Mouse (Mus musculus) forebrain, embryonic 13.5 days (tissue): ENCODE results near the gene S100a1. TPM values are rescaled to one million over a fixed set of nuclear protein-coding genes. Genes with fewer than 3 reads are reported as not detected.

Experiments
- ATAC-seq: fragments of 200-750 bp; cut with Nextera tagmentation; 2 replicates; pipeline ENCODE4 v1.8.0; 2017
- H3K27ac ChIP-seq: fragments of 300-500 bp; sonication (generic); 2 replicates; pipeline ENCODE4 v1.5.1; 2015; ENCODE audit warnings: inconsistent platforms, mild to moderate bottlenecking, moderate library complexity
- H3K27me3 ChIP-seq: fragments of 300-500 bp; sonication (generic); 2 replicates; pipeline ENCODE4 v1.6.1; 2015; ENCODE audit warnings: mild to moderate bottlenecking, inconsistent platforms
- H3K36me3 ChIP-seq: fragments of 300-500 bp; sonication (generic); 2 replicates; pipeline ENCODE4 v1.6.1; 2015; ENCODE audit warnings: mild to moderate bottlenecking, inconsistent platforms; ENCODE audit not compliant: poor library complexity, severe bottlenecking
- H3K4me1 ChIP-seq: fragments of 300-500 bp; sonication (generic); 2 replicates; pipeline ENCODE4 v1.6.1; 2015; ENCODE audit warnings: inconsistent platforms
- H3K4me2 ChIP-seq: fragments of 300-500 bp; sonication (generic); 2 replicates; pipeline ENCODE4 v1.6.1; 2015; ENCODE audit warnings: inconsistent platforms, mild to moderate bottlenecking, moderate library complexity
- H3K4me3 ChIP-seq: fragments of 300-500 bp; sonication (generic); 2 replicates; pipeline ENCODE4 v1.5.1; 2015; ENCODE audit warnings: mild to moderate bottlenecking, inconsistent platforms
- H3K9ac ChIP-seq: fragments of 300-500 bp; sonication (generic); 2 replicates; pipeline ENCODE4 v1.6.1; 2015; ENCODE audit warnings: mild to moderate bottlenecking, inconsistent platforms
- H3K9me3 ChIP-seq: fragments of 300-500 bp; sonication (generic); replicated peaks from 2 replicates; pipeline ENCODE4 v1.6.1; 2016; ENCODE audit warnings: inconsistent platforms
- WGBS: fragments of 180-500 bp; shearing (Covaris S2); methylation state at CpG from one replicate; pipeline ENCODE4 v1.1.7; 2015; 5-methylcytosine and 5-hydroxymethylcytosine counted together
- polyA plus RNA-seq: library from polyadenylated mRNA; unstranded; fragments of >200 nt; fragmentation: Nextera tagmentation; extraction: Ambion mirVana; gene quantifications from 2 replicates; pipeline ENCODE4 v1.2.1, GENCODE M21; 2015

Gene S100a1
- polyA plus RNA-seq, 1 experiment from 2014 or later, result 6.8 TPM

- Histone ChIP-seq H3K4me2 (no peak overlapping the region), H3K27ac (no peak overlapping the region), H3K4me1 (no peaks in the 10 kb centered on the region), H3K9ac (no peak overlapping the region), H3K9me3 (no peaks in the 10 kb centered on the region), H3K27me3 (no peaks in the 10 kb centered on the region), H3K36me3 (no peaks in the 10 kb centered on the region), H3K4me3 (no peak overlapping the region)
- no peak for ATAC-seq
- 90% methylated on average over 7 of the region's 7 CpGs for WGBS
Observed at GRCm38 (mm10) chr3:90527291-90527873, 13.2 kb upstream of the S100a1 start.

DNA sequence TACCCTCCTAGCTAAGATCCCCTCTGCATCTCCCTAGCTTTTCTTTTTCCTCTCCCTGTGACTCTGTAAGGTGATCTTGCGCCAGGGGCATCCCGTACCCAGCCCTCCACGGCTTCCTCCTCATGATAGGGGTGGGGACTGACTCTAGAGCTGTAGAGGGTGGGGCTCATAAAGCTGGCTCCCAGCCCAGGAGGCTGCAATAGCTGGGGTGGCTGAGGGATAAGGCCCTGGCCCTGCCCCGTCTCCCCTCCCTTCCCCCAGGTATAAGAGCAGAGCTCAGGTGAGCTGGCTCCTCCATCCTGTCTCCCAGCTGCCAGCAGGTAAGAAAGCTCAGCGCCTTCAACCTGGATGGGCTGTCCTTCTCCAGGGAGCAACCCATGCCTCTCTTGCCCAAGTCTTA lies 12.4 kb upstream of the S100a1 start, which contains the start of gene S100a14:
Gene S100a14 (plus strand): TSS at position 277 of the 400 bp plus-strand sequence.
- H3K36me3 ChIP-seq, result no peaks in the 10 kb centered on the region
- H3K4me2 ChIP-seq, result no peak within 1 kb of the TSS
- H3K4me3 ChIP-seq, result no peak within 1 kb of the TSS
- no peak for ATAC-seq
- H3K27ac ChIP-seq, result no peak within 1 kb of the TSS
- no peaks in the 10 kb centered on the region for H3K27me3 ChIP-seq
- WGBS, result 80% methylated on average over 5 of the region's 5 CpGs
- no peaks in the 10 kb centered on the region for H3K9me3 ChIP-seq
- no peaks in the 10 kb centered on the region for H3K4me1 ChIP-seq
- no peak within 1 kb of the TSS for H3K9ac ChIP-seq

- ATAC-seq, result no peak
- Histone ChIP-seq H3K4me1 (no peaks in the 10 kb centered on the region), H3K4me2 (no peak overlapping the region), H3K4me3 (no peak overlapping the region), H3K27me3 (no peaks in the 10 kb centered on the region), H3K27ac (no peak overlapping the region), H3K9me3 (no peaks in the 10 kb centered on the region), H3K36me3 (no peaks in the 10 kb centered on the region), H3K9ac (no peak overlapping the region)
- WGBS, result 79% methylated on average over 2 of the region's 2 CpGs
Observed at GRCm38 (mm10) chr3:90526076-90526475, 11.9 kb upstream of the S100a1 start.

GRCm38 (mm10) chr3:90525421-90525820 lies 11.2 kb upstream of the S100a1 start:
- 61% methylated on average over 4 of the region's 4 CpGs for WGBS
- Histone ChIP-seq H3K27me3 (0 out of 2 replicates have a peak, but pooled peaks cover 2% of the 10 kb centered on the region), H3K9me3 (no peaks in the 10 kb centered on the region), H3K4me3 (no peak overlapping the region), H3K4me2 (no peak overlapping the region), H3K9ac (no peak overlapping the region), H3K27ac (no peak overlapping the region), H3K4me1 (no peaks in the 10 kb centered on the region), H3K36me3 (no peaks in the 10 kb centered on the region)
- no peak for ATAC-seq

DNA sequence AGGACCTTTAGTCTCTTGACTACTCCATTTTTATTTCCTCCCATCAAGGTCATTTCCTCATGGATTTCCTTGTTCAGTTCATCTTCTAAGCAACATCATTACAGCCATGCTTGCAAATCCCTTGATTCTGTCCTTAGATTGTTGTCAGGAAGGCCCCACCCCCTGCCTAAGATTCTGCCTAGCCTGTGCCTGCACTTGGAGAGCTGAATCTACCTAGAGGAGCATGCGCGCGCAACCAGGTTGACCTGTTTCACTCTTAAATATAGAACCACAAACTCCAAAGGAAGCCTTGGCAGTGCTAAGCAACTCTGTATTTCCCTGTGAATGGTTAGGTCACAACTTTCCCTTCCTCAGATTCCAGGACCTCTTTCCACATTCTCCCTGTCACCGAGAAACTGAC lies 3.5 kb upstream of the S100a1 start:
- 87% methylated on average over 4 of the region's 4 CpGs for WGBS
- Histone ChIP-seq H3K4me2 (no peak overlapping the region), H3K4me3 (no peak overlapping the region), H3K27ac (no peak overlapping the region), H3K36me3 (no peaks in the 10 kb centered on the region), H3K9ac (no peak overlapping the region), H3K4me1 (peaks cover 17% of the 10 kb centered on the region), H3K27me3 (peaks cover 32% of the 10 kb centered on the region), H3K9me3 (no peaks in the 10 kb centered on the region)
- ATAC-seq, result no peak

- Histone ChIP-seq H3K4me2 (no peak overlapping the region), H3K4me3 (no peak overlapping the region), H3K27me3 (peaks cover 40% of the 10 kb centered on the region), H3K27ac (no peak overlapping the region), H3K36me3 (no peaks in the 10 kb centered on the region), H3K9ac (no peak overlapping the region), H3K9me3 (no peaks in the 10 kb centered on the region), H3K4me1 (peaks cover 17% of the 10 kb centered on the region)
- 85% methylated on average over 4 of the region's 4 CpGs for WGBS
- ATAC-seq, result no peak
Observed at GRCm38 (mm10) chr3:90515789-90516188, 1.6 kb upstream of the S100a1 start.

- peak overlapping the region; percentile 54; the same call in 1 of the 2 replicates for H3K9ac ChIP-seq
- peak overlapping the region; percentile 38 for H3K4me3 ChIP-seq
- WGBS, result 35% methylated on average over 1 of the region's 1 CpGs
- no peak overlapping the region for H3K27ac ChIP-seq
- H3K4me2 ChIP-seq, result peak overlapping the region; percentile 66
- peaks cover 17% of the 10 kb centered on the region for H3K4me1 ChIP-seq
- no peak for ATAC-seq
- H3K27me3 ChIP-seq, result peaks cover 36% of the 10 kb centered on the region
- no peaks in the 10 kb centered on the region for H3K9me3 ChIP-seq
- H3K36me3 ChIP-seq, result no peaks in the 10 kb centered on the region
Observed at GRCm38 (mm10) chr3:90515242-90515641, 1.1 kb upstream of the S100a1 start.

GRCm38 (mm10) chr3:90514691-90515090 lies 499 bp upstream of the S100a1 start:
- peaks cover 36% of the 10 kb centered on the region for H3K27me3 ChIP-seq
- 2% methylated on average over 10 of the region's 10 CpGs for WGBS
- peak overlapping the region; percentile 54 for H3K9ac ChIP-seq
- H3K4me1 ChIP-seq, result peaks cover 17% of the 10 kb centered on the region
- peak overlapping the region; percentile 38 for H3K4me3 ChIP-seq
- H3K4me2 ChIP-seq, result peak overlapping the region; percentile 66
- no peaks in the 10 kb centered on the region for H3K36me3 ChIP-seq
- no peak overlapping the region for H3K27ac ChIP-seq
- peak; percentile 60; the same call in 1 of the 2 replicates for ATAC-seq
- H3K9me3 ChIP-seq, result no peaks in the 10 kb centered on the region

DNA sequence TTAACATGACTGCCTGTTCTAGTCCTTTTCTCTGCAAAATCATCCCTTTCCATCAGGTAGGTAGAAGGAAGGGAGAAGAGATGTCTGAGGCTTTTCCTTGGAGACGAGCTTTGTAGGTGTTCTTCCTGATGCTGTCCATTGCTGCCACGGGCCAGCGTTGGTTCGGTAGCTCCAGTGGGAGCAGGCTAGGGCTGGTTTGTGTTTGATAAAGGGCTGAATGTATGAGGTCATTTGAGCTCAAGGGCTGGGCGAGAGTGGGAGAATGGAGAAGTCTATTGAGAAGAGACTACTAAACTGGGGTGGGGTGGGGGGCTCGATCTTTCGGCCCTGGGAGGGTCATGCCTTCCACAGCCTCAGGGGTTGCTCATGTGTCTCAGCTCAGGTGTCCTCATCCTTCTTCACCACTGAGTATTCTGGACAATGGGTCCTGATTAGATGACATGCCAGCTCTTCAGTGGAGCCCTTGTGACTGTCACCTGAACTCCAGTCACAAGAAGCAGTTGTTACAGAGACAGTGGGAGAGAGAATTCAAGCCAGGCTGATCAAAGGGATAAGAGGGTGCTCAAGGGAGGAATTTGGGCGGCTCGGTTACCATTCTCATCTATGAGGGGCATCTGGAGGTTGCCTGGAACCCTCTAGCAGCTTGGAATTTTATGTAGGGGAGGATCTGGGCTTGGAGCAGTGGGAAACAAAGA lies 1.1 kb downstream of the S100a1 start:
- 84% methylated on average over 9 of the region's 9 CpGs for WGBS
- Histone ChIP-seq H3K4me1 (peaks cover 20% of the 10 kb centered on the region), H3K27me3 (peaks cover 36% of the 10 kb centered on the region)

GRCm38 (mm10) chr3:90512276-90512675 lies 1.9 kb downstream of the S100a1 start:
- H3K36me3 ChIP-seq, result peaks cover 4% of the 10 kb centered on the region
- H3K9me3 ChIP-seq, result no peaks in the 10 kb centered on the region
- no peak overlapping the region for H3K4me2 ChIP-seq
- no peak overlapping the region for H3K4me3 ChIP-seq
- no peak overlapping the region for H3K9ac ChIP-seq
- peaks cover 36% of the 10 kb centered on the region for H3K27me3 ChIP-seq
- H3K4me1 ChIP-seq, result peaks cover 28% of the 10 kb centered on the region
- WGBS, result 87% methylated on average over 5 of the region's 5 CpGs
- no peak for ATAC-seq
- no peak overlapping the region for H3K27ac ChIP-seq

More for the DNA sequence above, 1.1 kb downstream of the S100a1 start:
- H3K36me3 ChIP-seq, result no peaks in the 10 kb centered on the region
- no peak overlapping the region for H3K9ac ChIP-seq
- H3K4me3 ChIP-seq, result no peak overlapping the region
- no peak for ATAC-seq
- no peak overlapping the region for H3K27ac ChIP-seq
- no peak overlapping the region for H3K4me2 ChIP-seq
- H3K9me3 ChIP-seq, result no peaks in the 10 kb centered on the region

DNA sequence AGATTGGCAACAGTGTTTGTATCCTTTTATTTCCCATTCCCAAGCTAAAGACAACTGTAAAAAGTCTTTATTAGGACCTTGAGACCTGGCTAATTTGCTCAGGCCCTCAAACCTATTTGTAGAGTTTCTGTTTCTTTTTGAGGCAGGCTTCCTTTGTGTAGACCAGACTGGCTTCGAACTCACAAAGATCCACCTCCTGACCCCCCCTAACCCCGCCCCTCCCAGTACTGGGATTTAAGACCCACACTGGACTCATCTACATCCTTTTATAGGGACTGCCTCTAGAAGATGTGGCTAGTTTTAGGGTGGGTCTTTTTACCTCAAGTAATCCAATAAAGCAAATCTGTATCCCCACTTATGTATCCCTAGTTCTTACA lies 4.5 kb downstream of the S100a1 start:
- Histone ChIP-seq H3K27ac (peak overlapping the region; percentile 93), H3K4me3 (peak overlapping the region; percentile 94), H3K9me3 (no peaks in the 10 kb centered on the region), H3K36me3 (peaks cover 28% of the 10 kb centered on the region), H3K4me2 (peak overlapping the region; percentile 84), H3K27me3 (peaks cover 24% of the 10 kb centered on the region), H3K4me1 (peaks cover 26% of the 10 kb centered on the region), H3K9ac (no peak overlapping the region)
- ATAC-seq, result peak; percentile 36
- 6% methylated on average over 2 of the region's 2 CpGs for WGBS

DNA sequence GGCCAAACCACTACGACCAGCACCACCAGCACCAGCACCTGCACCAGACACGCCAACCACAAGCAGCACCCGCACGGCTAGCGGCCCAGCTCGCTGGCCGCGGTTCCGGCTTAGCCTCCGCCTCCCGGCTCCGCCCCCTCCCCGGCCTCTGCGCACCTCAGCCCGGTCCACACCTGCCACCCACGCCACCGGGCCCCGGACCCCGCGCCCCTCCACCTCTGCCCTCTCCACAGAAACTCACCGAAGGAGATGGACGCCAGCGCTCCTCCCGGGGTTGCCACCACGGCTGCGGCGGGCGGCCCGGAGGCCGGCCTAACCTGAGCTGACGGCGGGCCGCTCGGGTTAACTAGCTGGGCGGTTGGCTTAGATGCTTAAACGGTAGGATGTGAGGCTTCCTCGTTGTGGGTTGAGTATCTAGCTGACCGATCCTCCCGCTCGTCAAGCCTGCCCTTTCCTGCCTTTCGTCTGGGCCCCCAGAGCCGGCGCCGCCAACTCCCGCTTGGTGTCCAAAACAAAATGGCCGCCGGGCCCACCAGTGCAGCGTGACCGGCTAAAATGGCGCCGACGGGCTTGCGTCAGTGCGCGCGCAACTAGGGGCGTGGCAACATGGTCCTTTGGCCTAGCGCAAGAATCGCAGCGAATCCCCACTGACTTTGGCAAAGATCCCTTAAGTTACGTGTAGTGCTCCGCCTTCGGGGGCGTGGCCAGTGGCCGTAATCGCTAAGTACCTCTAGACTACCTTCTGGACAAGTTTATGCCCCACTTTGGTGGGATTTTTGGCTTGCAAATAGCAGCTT lies 5.0 kb downstream of the S100a1 start, which contains the start of gene Chtop:
Gene Chtop (minus strand): TSS at position 549 of the 797 bp plus-strand sequence.
- Histone ChIP-seq H3K4me3 (peak within 1 kb of the TSS; percentile 94), H3K4me2 (peak within 1 kb of the TSS; percentile 84), H3K27ac (peak within 1 kb of the TSS; percentile 93), H3K9ac (peak within 1 kb of the TSS; percentile 99), H3K36me3 (peaks cover 34% of the 10 kb centered on the region), H3K9me3 (no peaks in the 10 kb centered on the region), H3K27me3 (peaks cover 22% of the 10 kb centered on the region), H3K4me1 (peaks cover 24% of the 10 kb centered on the region)
- peak; percentile 92 for ATAC-seq
- WGBS, result 0% methylated on average over 61 of the region's 66 CpGs
